Mouse (Mus musculus) kidney, embryonic 16.5 days (tissue): ENCODE results near the gene Nr2c1. TPM values are rescaled to one million over a fixed set of nuclear protein-coding genes. Genes with fewer than 3 reads are reported as not detected.

ENCODE experiments used
- ATAC-seq: fragments of 200-750 bp; cut with Nextera tagmentation; 2 replicates; pipeline ENCODE4 v1.8.0; 2017; ENCODE audit warnings: moderate TSS enrichment; ENCODE audit not compliant: low FRiP score, low TSS enrichment
- H3K27ac ChIP-seq: fragments of 300-500 bp; sonication (generic); 2 replicates; pipeline ENCODE4 v1.5.1; 2014; ENCODE audit warnings: low read length
- H3K27me3 ChIP-seq: fragments of 300-500 bp; sonication (generic); 2 replicates; pipeline ENCODE4 v1.6.1; 2014; ENCODE audit warnings: low read length, control low read depth, mixed read lengths; ENCODE audit not compliant: insufficient read depth
- H3K36me3 ChIP-seq: fragments of 300-500 bp; sonication (generic); 2 replicates; pipeline ENCODE4 v1.6.1; 2014; ENCODE audit warnings: low read length, control low read depth, mixed read lengths; ENCODE audit not compliant: insufficient read depth
- H3K4me1 ChIP-seq: fragments of 300-500 bp; sonication (generic); 2 replicates; pipeline ENCODE4 v1.6.1; 2014; ENCODE audit warnings: low read length, control low read depth, mixed read lengths; ENCODE audit not compliant: insufficient read depth
- H3K4me2 ChIP-seq: fragments of 300-500 bp; sonication (generic); replicated peaks from 2 replicates; pipeline ENCODE4 v1.6.1; 2014; ENCODE audit warnings: low read depth, low read length
- H3K4me3 ChIP-seq: fragments of 300-500 bp; sonication (generic); 2 replicates; pipeline ENCODE4 v1.5.1; 2014; ENCODE audit warnings: mild to moderate bottlenecking, low read length
- H3K9ac ChIP-seq: fragments of 300-500 bp; sonication (generic); replicated peaks from 2 replicates; pipeline ENCODE4 v1.6.1; 2014; ENCODE audit warnings: low read length
- H3K9me3 ChIP-seq: fragments of 300-500 bp; sonication (generic); 2 replicates; pipeline ENCODE4 v1.6.1; 2016; ENCODE audit warnings: low read length, control low read depth
- WGBS: fragments of 180-500 bp; shearing (Covaris S2); extraction: QIAGEN DNeasy Blood & Tissue Kit; methylation state at CpG from one replicate; pipeline ENCODE4 v1.1.7; 2014; 5-methylcytosine and 5-hydroxymethylcytosine counted together
- polyA plus RNA-seq: library from polyadenylated mRNA; unstranded; fragments of >200 nt; fragmentation: Nextera tagmentation; extraction: Ambion mirVana; gene quantifications from 2 replicates; pipeline ENCODE4 v1.2.1, GENCODE M21; 2015

The Nr2c1 gene
- polyA plus RNA-seq, 1 experiment from 2014 or later, result 9.5 TPM

DNA sequence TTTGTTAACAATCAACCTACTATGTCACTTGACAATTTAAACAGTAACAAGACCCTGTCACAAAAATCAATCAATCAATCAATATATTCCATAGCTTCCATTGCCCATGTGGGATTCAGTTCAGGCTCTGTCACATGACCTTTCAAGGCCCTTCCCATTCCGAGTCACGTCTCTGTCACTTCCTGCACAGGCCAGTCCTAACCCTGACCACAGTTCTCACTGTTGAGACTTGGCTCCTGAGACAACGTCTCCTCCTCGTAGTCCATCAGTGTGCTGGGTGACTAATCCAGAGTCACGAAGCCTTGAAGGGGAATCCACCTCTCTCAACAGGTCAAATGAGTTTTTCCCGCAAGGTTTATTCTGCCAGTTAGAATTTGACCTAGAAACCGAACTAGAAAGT is 26.8 kb downstream of the Nr2c1 start:
- no peaks in the 10 kb centered on the region for H3K4me1 ChIP-seq
- ATAC-seq, result no peak
- no peak overlapping the region for H3K27ac ChIP-seq
- H3K4me3 ChIP-seq, result no peak overlapping the region
- H3K9ac ChIP-seq, result no peak overlapping the region
- H3K36me3 ChIP-seq, result peaks cover 34% of the 10 kb centered on the region
- WGBS, result 84% methylated on average over 7 of the region's 7 CpGs
- no peak overlapping the region for H3K4me2 ChIP-seq
- H3K27me3 ChIP-seq, result no peaks in the 10 kb centered on the region
- no peaks in the 10 kb centered on the region for H3K9me3 ChIP-seq

DNA sequence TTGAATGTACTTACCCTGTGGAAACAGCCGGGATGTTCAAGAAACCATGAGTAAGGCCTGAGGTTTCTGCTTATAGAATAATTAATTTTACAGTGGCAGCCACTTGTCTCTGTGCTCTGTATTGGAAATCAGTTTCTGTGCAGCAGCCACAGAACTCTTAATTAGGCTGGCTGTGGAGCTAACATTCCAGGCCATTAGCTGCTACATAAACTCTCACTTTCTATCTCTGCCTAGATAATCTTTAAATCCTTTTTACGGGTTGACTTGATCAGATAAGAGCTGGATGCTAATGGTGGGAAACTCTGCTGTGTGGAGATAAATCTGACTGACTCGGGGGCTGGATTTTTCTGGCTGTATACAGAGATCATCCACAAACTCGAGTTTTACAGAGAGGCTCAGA is 35.4 kb downstream of the Nr2c1 start:
- Histone ChIP-seq H3K9me3 (no peaks in the 10 kb centered on the region), H3K36me3 (peaks cover 18% of the 10 kb centered on the region; the same call in 1 of the 2 replicates)
- 66% methylated on average over 4 of the region's 4 CpGs for WGBS

DNA sequence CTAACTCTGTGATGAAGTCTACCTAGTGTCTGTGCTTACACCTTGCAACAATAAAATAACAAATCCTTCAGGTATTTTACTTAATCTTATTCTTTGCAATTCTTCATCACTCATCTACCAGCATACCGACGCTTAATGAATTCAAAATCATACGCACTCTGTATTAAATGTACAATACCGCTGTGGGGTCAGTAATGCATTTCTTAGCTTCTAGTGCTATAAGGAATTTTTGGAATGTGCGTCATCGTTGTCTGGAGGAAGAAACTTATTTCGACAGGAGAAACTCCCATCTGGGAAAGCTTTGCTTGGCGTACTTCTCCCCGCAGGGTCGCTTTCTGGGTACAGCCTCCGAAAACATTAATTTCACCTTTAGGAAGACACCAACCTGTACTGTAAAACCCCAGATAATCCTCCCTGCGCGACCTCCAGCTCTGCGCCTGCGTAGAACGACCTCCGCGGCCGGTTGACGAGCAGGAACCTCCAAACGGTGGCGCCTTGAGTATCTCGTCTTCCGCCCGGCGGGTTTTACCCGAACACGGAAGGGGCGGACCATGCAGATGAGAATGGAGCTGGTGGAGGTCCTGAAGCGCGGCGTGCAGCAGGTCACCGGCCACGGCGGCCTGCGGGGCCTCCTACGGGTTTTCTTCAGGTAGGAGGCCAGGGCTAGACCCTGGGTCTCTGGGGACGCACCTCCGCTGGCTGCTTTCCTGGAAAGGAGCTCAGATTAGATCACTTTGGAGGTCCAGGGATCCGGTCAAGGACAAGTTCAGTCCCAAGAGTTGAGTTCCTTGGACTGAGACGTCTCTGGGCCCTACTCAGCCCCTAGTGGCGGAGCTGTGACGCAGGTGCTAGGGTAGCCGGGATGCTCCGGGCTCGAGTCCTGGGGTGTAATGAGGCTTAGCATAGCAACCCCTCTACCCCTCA is 50.9 kb downstream of the Nr2c1 start, which contains the start of gene Ndufa12:
Gene Ndufa12 (plus strand): TSS at position 239 of the 924 bp plus-strand sequence.
- whole genome bisulfite sequencing, result under 1% methylated on average over 46 of the region's 46 CpGs
- Histone ChIP-seq H3K27ac (peak within 1 kb of the TSS; percentile 87), H3K9me3 (no peaks in the 10 kb centered on the region), H3K4me1 (peaks cover 7% of the 10 kb centered on the region), H3K27me3 (no peaks in the 10 kb centered on the region), H3K4me3 (peak within 1 kb of the TSS; percentile 72), H3K36me3 (peaks cover 24% of the 10 kb centered on the region; the same call in 1 of the 2 replicates), H3K4me2 (peak within 1 kb of the TSS; percentile 73), H3K9ac (peak within 1 kb of the TSS; percentile 81)
- ATAC-seq, result peak; percentile 98

More for the DNA sequence above, 35.4 kb downstream of the Nr2c1 start:
- H3K4me2 ChIP-seq, result no peak overlapping the region
- H3K27me3 ChIP-seq, result no peaks in the 10 kb centered on the region
- no peak overlapping the region for H3K27ac ChIP-seq
- H3K4me3 ChIP-seq, result no peak overlapping the region
- ATAC-seq, result no peak
- no peaks in the 10 kb centered on the region for H3K4me1 ChIP-seq
- no peak overlapping the region for H3K9ac ChIP-seq

DNA sequence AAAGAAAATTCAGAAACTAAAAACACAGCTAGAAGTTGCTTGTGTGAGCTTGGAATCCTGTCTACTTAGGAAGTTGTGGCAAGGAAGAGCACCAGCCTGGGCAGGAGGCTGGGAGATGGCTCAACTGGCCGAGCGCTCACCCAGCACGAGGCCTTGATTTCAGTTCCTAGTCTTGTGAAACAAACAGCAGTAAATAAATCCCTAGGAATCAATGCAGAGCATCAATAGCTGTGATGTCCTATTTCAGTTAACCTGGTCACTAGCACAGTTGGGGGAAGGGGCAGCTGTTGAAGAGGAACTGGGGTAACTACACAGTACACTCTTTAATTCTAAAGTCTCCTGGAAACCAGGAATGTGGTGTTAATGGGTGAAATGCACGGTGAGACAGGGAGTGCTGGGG is 57.1 kb downstream of the Nr2c1 start:
- H3K27me3 ChIP-seq, result no peaks in the 10 kb centered on the region
- H3K36me3 ChIP-seq, result peaks cover 48% of the 10 kb centered on the region
- no peaks in the 10 kb centered on the region; the same call in 1 of the 2 replicates for H3K4me1 ChIP-seq
- ATAC-seq, result no peak
- H3K27ac ChIP-seq, result no peak overlapping the region
- H3K9ac ChIP-seq, result no peak overlapping the region
- H3K9me3 ChIP-seq, result no peaks in the 10 kb centered on the region
- no peak overlapping the region for H3K4me3 ChIP-seq
- H3K4me2 ChIP-seq, result no peak overlapping the region
- 94% methylated on average over 4 of the region's 4 CpGs for WGBS

DNA sequence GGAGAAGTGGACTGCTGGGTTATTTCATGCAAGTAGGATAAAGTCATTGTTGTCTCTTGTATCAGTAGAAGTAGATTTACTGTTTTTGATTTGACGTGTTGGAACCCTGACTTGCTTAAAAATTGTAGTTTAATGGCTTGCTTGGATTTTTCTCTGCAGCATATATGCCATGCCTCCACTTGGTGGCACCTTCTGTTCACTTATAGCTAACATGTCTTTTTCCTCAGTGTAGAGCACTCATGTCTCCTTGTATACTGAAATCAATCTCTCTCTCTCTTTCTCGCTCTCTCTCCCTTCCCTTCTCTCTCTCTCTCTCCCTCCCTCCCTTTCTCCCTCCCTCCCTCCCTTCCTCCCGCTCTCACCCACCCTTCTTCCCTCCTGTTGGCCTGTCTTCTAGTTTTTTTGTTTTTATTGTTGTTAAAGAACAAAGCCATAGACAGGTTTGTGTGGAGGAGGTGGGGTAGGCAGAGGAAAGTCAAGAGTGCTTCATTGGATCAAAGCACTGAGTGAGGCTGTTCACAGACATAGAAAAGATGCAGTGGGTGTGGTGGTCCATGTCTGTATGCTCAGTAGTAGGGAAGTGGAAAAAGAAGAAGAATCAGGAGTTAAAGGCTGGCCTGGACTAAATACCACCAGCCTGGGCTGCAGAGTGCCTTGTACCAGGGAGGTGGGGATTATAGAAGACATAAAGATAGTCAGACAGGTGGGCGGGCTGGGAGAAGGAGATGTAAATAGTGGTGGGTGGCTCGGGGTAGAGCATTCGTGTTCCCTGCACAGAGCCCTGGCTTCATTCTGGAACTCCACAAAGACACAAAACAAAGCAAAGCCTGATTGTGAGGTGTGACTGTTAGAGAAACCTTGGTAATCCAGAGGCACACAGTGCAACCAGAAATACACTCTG is 63.1 kb downstream of the Nr2c1 start:
- H3K36me3 ChIP-seq, result peaks cover 43% of the 10 kb centered on the region

DNA sequence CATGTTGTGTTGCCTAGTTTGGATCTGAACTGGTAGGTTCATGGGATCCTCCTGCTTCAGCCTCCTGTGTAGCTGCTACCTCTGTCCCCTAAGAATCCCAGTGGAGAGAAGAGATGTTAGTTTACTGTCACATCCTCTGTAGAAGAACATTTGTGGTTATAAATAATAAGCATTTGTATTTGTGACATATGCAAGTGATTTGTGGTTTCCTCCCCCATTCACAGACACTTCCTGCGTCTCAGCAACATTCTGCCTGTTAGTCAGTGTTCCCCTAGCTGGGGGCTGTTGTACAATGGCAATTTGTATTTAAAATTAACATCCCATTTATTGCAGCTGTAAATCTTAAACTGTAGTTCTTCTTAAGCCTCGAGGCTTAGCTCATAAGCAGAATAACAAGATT is 63.9 kb downstream of the Nr2c1 start:
- Histone ChIP-seq H3K4me1 (no peaks in the 10 kb centered on the region), H3K27ac (no peak overlapping the region), H3K9me3 (no peaks in the 10 kb centered on the region), H3K4me3 (no peak overlapping the region), H3K9ac (no peak overlapping the region), H3K36me3 (peaks cover 37% of the 10 kb centered on the region), H3K27me3 (no peaks in the 10 kb centered on the region), H3K4me2 (no peak overlapping the region)
- no peak for ATAC-seq
- 33% methylated on average over 2 of the region's 2 CpGs for WGBS

More for the DNA sequence above, 63.1 kb downstream of the Nr2c1 start:
- no peak for ATAC-seq
- Histone ChIP-seq H3K27ac (no peak overlapping the region), H3K4me3 (no peak overlapping the region), H3K4me1 (no peaks in the 10 kb centered on the region), H3K27me3 (no peaks in the 10 kb centered on the region), H3K9me3 (no peaks in the 10 kb centered on the region), H3K9ac (no peak overlapping the region), H3K4me2 (no peak overlapping the region)
- 71% methylated on average over 6 of the region's 6 CpGs for WGBS

DNA sequence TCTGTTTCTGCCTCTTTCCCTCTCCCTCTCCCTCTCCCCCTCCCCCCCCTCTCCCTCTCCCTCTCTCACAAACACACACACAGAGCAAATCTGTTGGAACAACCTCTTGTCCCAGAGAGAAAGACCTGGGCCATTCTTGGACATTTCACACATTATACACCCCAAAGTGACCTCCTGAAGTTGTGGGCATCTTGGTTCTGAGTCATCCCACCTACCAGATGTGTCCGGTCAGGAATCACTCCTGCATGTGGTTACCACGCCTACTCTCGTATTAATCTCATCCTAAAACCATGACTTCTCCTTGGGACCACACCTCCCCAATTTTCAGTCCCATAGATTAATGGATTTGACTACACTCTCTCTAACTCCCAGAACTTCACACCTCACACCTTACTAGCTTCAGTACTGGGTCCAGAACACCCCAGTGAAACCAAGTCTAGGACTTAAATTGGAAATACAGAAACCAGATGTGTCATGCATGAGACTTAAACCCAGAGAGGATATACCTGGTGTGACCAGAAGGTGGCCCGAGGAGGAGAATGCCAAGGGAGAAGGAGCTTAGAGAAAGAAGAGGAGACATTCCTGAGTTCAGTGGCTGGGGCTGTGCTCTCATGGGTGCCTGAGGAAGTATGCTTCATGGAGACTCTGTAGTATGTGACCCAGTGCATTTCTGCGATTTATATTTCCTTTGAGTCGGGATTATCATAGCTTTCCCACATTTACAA is 77.4 kb downstream of the Nr2c1 start:
- no peak for ATAC-seq
- Histone ChIP-seq H3K36me3 (peaks cover 6% of the 10 kb centered on the region; the same call in 1 of the 2 replicates), H3K27me3 (no peaks in the 10 kb centered on the region), H3K4me2 (no peak overlapping the region), H3K4me3 (no peak overlapping the region), H3K4me1 (no peaks in the 10 kb centered on the region), H3K27ac (no peak overlapping the region), H3K9me3 (peaks cover 5% of the 10 kb centered on the region; the same call in 1 of the 2 replicates), H3K9ac (no peak overlapping the region)
- 80% methylated on average over 6 of the region's 6 CpGs for WGBS

DNA sequence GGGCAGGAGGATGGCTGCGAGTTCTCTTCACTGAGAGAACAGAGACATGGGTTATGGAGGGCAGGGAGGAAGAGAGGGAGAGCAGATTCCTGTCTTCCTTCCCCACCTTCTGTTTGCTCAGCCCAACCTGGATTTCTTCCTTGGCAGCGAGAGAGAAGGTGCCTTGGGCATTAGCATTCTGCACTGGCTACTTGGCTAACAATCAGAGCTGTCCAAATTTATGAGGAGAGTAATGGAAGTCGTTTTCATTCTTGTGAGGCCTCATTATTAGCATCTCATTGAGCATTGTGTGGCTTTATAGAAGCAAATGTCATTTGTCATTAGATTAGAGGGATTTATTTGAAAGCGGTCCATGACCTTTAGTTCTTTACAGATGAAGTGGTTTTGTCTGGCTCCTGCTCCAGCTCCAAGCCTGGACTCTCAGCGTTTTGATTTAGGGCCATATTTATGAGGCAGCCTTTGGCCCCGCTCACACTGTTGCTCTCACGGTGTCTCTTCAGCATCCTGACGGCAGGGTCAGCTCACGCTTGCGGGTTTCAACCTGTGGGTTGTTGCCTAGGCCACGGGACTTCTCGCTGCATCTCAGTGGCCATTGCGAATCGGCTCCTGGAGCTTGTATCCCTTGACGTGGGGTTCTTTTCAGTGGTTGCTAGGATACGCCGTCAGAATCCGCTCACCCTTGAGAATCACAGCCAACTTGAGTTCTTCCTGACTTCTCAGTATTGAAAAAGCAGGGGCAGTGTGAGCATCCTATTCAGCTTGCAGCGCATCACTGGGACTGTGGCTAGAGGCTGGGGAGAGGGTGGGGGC is 82.6 kb downstream of the Nr2c1 start:
- WGBS, result 49% methylated on average over 19 of the region's 19 CpGs
- H3K27ac ChIP-seq, result no peak overlapping the region
- H3K9ac ChIP-seq, result no peak overlapping the region
- H3K27me3 ChIP-seq, result no peaks in the 10 kb centered on the region
- H3K4me1 ChIP-seq, result 0 out of 2 replicates have a peak, but pooled peaks cover 4% of the 10 kb centered on the region
- no peak overlapping the region for H3K4me3 ChIP-seq
- no peak overlapping the region for H3K4me2 ChIP-seq
- H3K36me3 ChIP-seq, result no peaks in the 10 kb centered on the region
- no peaks in the 10 kb centered on the region for H3K9me3 ChIP-seq
- ATAC-seq, result no peak
